Mouse (Mus musculus): ENCODE data around the gene Scd4.

Scd4 gene

DNA sequence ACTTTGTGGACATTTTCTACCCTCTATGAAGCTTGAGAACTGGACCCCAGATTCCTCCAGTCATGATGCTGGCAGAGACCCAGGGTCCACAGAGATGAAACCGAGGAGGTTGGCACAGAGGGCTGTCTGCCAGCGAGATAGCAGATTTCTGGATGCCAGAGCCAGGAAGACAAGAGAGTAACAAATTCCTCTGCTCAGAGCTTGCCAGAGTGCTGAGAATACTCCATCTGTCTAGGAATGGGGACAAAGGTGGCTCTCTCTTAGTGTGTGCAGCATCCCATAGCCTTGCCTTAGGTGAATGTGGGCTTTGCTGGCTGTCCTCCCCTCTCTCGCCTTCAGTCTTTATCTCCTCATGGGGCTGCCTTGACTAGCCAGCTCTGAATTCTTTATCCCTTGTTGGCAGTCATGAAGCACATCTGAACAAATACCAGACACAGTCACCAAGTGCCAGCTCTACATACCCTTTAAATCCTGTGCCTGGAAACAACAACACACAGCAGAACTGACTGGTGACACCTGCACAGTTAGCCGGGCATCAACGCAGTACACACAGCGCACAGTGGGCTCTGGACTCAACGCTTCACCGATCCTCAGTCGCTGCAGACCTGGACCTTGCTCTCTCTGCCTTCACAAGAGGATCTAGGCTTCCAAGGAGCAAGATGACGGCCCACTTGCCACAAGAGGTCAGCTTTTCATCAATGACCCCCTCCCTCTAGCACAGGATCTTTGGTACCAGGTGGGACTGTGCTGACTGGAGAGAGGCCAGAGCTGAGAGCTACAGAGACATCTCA, at the start of gene Scd4:
Gene Scd4 (plus strand): TSS at position 260 of the 791 bp plus-strand sequence.
- DNase-seq (ENCODE audit: low spot score): no peak

DNA sequence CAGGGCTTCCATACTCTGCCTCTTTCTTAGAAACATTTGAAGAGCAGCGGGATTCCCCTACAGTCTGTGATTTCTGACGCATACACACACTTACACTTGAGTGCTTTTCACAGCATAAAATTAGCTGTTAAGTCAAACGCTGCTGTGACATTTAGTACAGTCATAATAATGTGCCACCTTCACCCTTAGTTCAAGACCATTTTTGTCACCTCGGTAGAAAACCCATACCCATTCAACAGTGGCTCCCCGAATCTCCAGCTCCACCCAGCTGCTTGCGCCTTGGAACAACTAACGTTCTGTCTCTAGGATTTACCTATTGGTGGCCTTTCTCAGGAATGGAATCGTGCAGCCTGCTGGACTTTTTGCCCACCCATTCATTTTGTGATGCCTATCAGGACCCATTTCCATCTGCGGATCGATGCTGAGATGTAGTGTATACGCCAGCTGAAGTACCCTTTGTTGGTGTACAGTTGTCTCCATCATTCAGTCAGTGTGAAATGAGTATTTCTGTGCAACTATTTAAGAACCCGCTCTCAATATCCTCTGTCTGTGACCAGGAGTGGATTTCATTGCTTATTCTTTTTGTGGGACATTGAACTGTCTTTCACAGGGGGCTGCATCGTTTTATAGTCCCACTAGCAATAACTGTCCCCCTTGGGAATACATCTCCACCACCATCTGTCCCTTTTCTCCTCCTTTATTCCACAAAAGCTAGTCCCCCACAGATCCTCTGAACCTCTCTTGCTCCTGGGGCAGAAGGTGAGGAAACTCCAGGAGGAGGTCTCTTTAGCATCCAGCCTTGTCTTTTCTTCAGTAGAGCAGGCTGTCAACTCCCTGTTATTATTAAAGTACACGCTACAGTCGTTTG, 49.5 kb upstream of the Scd4 start:
- DNase-seq (ENCODE audit: low spot score): no peak

DNA sequence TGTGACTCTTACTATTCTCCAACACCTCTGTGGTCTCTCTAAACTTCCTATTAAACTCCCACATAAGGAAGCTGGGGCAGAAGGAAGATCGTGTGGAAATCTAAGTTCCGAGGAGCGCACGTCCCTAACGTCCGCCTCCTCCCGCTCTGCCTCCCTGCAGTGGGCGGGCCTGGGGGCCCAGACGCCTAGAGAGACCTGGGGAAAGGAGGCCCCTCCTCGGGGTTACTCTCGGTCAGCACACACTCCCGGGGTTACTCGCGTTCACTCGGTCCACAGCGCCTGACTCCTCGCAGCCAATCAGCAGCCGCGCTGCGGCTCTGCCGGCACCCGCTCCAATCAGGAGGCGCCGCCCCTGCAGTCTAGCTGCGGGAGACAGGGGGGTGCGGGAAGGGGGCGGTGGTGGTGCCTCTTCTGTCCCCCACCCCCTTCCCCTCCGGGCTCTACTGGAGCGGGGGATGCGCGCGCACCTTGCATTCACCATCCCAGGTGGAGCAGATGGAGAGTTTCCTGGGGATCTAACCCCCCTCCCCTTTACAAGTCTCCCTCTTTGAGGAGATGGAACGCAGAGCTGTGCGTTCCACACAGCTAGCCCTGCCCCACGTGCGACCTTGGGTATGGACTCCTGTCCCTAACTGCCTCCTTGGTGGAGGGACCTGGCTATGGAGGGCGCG, 48.7 kb upstream of the Scd4 start:
- peak; percentile 94 for DNase-seq (ENCODE audit: low spot score)

DNA sequence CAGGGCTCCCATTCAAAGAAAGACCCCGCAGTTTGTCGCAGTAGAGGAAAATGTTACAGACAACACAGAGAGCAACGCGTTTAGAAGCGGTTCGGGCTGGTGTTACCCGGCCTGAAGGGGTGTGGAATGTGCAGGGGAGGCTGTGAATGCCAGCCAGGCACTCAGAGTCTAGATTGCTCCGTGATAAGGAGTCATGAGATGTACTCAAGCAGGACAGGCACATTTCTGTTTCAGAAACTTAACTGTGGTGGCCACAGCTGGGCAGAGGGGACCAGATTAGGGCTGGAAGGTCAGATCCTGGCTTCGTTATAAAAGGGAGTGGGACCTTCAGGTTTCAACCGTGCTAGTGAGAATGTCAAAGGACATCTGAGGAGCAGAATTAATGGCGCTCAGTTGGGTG, 48.2 kb upstream of the Scd4 start:
- peak; percentile 62 for DNase-seq (ENCODE audit: low spot score)

DNA sequence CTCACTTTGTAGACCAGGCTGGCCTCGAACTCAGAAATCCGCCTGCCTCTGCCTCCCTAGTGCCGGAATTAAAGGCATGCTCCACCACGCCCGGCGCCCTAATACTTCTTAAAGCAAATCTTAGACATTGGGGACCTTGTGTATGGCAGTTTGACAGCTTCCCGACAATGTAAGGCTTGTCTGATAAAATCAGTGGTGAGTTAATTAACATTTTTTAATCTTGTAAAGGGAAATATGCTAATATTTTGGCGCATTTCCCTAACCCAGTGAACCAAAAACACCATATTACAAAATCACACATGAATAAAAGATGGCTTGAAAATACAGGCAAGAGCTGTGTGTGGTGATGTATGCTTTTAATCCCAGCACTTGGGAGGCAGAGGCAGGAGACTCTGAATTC, 47.3 kb upstream of the Scd4 start:
- no peak for DNase-seq (ENCODE audit: low spot score)

DNA sequence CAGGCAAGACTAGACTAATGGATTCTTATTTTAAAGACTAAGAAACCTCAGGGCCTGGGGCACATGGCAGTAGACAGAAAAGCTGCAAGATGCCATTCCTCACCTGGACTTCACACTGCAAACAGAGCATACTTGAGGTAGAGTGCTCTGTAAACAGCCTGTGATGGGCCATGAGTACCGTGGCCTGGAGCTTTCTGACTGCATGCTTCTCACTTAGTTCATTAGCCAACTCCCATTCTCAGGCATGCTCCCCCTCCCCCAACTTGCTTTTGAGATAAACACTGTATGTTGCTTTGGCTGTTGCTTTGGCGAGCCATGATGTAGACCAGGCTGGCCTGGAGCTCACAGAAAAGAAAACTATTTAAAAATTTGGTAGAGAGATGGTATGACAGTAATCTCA, 46.8 kb upstream of the Scd4 start:
- DNase-seq (ENCODE audit: low spot score): no peak

DNA sequence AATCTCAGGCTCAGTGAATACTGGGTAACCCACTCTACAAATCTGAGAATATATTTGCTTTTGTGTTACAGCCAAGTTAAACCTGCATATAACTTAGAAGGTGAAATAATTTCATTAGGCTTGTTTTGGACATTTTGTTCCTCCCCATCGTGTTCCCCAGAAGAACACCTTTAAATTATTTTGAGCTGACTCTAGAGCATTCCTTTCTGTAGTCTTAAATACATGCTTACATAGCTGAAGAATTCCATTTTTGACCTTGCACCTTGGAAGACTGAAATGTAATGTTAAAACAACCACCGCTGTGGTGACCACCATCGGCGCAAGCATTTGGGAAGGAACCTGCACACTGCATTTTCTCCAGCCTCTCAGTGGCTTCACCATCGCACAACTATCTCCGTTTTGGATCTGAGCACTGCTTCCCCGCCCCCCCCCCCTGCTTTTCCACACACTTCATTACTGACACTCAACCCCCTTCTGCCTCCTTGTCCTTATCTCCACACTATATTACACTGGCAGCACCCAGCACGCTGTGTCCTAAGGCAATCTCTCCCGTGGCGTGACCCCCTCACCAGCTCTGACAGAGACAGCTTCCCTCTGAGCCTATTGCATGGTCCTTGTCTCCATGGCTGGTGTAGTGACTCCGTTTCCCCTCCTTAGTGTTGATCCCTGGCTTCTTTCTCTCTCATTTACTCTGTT, 45.3 kb upstream of the Scd4 start:
- no peak for DNase-seq (ENCODE audit: low spot score)

DNA sequence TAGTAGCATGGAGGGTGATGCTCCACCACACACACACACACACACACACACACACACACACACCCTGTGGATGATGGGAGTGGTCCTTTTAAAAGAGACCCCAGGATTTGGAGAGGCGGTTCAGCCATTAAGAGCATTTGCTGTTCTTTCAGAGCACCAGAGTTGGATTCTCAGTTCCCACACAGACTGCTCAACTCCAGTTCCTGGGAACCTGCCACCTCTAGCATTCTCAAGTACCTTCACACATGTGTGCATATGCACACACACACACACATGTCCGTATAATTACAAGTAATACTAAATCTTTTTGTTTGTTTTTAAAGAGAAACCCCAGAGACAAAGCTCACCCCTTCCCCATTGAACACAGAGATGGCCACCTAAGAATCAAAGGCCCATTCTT, 40.8 kb upstream of the Scd4 start:
- DNase-seq (ENCODE audit: low spot score): no peak

DNA sequence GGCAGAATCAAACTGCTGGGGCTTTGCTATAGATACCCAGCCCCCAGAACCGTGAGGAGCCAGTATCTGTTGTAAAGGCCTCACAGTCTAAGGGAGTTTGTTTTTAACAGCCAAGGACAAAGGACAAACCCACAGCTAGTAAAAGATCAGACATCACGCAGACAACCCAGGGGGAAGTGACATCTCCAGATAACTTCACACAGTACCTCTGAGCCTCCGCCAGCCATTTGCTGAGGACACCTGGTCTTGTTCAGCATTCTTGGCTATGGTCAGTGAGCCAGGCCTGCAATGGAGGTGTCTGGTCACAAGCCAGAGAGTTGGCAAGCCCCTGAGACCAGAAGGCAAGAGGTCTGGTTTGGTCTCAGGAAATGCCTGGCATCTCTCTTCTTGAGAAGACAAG, 40.4 kb upstream of the Scd4 start:
- no peak for DNase-seq (ENCODE audit: low spot score)

DNA sequence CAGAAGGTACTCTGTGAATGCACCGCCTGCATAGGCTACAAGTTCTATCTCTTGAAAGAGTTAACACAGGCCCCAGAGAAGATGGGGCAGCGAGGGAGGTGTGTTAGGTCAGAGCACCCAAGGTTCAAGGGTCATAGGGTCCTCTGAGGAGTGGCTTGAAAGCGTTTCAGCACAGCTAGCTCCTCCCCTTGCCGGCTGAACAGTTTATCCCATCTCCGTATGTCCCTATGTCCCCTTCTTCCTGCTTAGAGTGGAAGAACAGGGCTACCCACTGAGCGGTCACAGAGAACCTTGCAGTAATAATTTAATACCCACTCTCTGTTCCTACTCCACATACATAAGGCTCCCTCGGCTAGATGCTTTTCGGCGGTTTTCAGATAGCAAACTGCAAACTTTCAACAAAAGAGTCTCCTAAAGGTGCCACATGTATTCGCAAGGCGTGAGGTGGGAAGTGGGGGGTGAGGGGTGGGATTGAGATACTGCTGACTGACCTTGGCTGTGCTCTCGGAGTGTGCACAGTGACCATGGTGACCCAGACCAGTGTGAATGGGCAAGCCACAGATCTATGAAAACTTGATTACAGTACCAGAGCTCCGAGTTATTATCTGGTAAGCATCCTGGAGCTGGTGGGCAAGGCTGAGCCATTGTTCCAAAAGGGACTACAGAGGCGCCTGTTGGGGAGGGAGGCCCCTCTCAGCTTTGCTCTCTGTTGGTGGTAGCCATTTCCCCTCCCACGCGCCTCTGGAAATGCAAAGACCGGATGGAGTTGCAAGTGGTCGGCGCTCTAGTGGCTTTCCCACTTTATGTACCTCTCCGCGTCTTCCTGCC, 39.7 kb upstream of the Scd4 start, which contains the start of gene Scd2:
Gene Scd2 (plus strand): TSS at position 734 of the 828 bp plus-strand sequence.
- no peak for DNase-seq (ENCODE audit: low spot score)

DNA sequence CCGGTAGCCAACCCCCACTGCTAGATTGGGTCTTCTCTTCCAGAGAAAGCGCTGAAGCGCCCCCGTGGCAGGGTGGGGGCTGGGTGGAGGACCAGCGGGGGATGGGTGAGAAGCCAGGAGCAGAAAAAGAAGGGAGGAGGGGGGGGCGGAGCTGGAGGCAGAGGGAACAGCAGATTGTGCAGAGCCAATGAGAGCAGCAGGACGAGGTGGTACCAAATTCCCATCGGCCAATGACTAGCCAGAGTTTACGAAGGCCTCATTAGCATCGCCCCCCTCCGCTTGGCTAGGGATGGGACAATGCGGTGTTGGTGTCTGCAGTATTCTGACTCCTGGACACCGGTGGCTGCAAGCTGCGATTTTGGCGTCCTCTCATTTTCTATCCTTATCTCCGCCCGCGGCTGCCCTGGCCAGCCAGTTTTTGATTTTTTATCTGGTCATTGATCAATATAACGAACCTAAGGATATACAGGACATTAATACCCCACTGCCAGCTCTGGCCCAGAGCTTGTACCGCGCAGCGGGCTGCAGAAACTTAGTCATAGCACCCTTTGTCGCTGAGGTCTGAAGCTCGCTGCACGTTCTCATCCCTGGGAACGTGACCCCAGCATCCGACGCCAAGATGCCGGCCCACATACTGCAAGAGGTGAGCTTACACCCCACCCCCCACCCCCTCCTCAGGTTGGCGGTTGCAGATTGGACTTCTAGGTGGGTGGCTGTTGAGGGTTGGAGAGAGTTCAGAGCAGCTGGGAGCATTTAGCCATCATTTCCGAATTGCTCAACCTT, 38.9 kb upstream of the Scd4 start:
- DNase-seq (ENCODE audit: low spot score): peak; percentile 92

DNA sequence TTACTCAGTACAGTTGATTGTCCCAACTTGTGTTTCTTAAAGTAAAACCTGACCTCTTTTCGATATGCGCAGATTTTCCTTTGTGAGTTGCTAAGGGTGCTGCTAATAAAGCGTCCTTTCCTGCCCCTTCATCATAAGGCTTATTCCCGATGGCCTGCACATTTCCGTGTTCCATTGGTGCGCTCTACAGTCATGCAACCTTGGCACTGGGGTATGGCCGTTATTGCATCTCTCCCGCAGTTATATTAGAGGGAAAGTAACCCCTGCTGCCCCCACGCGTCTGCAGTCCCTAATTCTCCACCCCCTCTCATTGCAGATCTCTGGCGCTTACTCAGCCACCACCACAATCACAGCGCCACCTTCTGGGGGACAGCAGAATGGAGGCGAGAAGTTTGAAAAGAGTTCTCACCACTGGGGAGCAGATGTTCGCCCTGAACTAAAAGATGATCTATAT, 38.3 kb upstream of the Scd4 start:
- DNase-seq (ENCODE audit: low spot score): peak; percentile 92

DNA sequence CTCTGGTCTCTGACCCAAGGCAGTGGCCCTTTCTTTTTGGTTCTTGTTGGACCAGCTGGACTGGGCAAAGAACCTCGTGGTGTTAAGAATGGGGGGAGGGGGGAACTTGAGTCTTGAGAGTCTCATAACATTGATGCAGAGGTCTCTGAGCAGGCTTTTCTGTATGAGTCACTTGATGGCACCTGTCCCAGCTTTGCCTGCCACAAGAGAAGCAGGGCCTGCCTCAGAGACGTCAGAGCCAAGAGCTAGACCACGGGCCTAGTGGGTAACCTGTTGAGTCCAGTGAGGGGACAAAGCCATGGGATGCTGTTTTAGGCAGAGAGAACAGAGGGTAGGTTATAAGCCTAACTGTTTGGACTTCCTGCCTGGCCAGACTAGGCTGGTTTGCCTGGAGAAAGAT, 37.6 kb upstream of the Scd4 start:
- peak; percentile 68 for DNase-seq (ENCODE audit: low spot score)

DNA sequence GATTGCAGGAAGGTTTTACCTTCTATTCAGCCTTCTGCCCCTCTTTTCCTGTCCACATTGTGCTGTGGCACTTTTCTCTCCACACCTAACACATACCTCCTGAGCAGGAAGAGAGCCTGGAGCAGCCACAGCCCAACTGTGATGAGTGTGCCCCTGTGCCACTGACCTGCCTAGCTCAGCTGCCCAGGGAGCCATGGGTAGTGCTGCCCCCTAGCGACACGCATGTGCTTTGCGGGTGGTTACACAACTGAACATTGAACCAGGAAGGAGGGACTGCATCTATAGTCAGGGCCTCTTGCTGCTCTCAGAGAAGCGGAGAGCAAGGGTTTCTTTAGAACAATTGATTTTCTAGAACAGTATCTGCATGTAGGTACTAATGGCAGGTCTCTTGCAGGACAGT, 37.2 kb upstream of the Scd4 start:
- DNase-seq (ENCODE audit: low spot score): peak; percentile 91

DNA sequence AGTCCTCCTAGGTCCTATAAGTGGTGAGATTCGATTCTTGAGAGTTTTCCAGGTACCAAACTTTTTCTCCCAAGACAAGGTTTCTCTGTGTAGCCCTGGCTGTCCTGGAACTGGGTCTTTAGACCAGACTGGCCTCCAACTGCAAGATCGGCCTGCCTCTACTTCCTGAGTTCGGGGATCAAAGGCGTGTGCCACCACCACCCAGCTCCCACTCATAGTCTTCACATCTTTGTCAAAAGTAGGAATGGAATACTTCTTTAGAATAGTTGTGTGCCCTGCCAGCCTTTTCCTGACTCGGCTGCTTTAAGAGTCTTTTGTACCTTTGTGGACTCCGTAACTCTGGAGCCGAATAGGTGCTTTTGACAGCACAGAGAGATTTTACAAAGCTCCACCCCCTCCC, 36.7 kb upstream of the Scd4 start:
- DNase-seq (ENCODE audit: low spot score): no peak

DNA sequence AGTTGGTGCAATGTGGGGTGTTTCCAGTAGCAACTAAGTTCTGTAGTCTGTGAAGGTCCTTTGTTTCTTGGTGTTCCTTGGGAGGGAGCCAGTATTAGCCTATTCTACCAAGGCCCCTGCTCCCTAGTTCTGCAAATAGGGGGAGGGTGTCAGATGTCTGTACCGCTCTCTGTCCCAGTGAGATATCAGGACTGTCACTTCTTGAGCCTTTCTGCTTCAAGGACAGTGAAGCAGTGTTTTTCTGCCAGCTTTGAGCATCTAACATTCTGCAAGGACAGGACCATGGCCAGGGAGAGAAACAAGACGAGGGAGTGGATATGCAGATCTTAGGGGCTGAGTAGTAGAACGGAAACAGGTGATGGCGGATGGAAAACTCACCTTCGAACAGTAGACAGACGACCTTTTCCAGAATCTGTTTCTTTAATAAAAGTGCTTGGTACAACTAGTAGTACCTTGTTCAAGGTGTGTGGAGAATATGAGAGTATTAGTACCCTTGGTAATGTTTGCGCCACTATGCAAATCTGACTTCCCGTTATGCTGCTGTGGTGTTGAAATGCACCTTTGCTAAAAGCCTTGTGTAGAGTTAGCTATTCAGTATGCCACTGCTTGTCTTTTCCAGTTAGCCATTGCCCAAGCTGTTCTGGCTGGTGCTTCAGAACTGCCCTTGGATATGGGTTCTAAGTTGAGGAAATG, 35.7 kb upstream of the Scd4 start:
- DNase-seq (ENCODE audit: low spot score): no peak

DNA sequence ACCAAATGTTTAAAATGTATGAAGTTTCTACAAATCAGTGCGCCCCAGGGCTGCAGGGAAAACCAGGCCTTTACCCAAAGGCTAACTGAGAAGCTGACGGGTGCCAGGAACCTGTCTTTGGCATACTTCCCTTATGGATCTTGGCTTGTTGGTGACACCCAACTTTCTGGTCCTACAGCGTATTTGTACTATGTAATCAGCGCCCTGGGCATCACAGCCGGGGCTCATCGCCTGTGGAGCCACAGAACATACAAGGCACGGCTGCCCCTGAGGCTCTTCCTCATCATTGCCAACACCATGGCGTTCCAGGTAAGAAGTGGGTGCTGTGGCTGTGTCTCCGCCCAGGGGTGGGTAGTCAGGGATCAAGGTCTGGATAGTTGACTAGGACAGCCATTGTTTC, 35.0 kb upstream of the Scd4 start:
- DNase-seq (ENCODE audit: low spot score): no peak

DNA sequence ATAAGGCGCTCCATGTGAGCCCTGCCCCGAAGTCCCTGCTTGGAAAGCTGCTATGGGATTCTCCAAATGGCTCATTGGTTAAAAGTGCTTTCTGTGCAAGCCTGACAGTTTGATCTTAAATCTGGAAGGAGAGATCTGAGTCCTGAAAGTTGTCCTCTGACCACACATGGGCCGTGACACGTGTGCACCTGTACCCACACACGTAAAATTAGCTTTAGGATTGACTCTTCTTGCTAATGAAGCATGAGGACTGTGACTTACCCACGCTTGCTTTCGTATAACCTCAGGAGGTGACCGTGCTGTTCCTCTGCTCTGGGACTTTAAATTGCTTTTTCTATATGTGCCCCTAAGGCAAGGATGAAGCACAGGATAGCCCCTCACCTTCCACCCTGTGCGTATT, 33.8 kb upstream of the Scd4 start:
- no peak for DNase-seq (ENCODE audit: low spot score)

DNA sequence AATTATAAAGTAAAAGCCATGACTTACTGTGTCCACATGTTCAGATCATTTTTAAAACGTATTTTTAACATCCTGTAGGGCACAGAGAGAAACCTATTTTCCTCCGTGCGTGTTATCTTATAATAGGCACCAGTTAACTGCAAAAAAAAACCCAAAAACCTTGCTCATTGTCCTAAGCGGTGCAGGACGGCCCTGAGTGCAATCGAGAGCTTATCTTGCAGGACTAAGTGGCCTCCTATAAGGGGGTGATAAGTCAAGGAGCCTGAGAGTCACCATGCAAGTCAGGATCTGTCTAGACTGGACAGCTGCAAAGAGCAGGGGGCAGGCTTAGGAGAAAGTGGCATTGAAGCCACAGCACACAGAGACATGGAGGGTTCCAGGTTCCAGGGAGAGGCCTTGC, 33.0 kb upstream of the Scd4 start:
- no peak for DNase-seq (ENCODE audit: low spot score)

DNA sequence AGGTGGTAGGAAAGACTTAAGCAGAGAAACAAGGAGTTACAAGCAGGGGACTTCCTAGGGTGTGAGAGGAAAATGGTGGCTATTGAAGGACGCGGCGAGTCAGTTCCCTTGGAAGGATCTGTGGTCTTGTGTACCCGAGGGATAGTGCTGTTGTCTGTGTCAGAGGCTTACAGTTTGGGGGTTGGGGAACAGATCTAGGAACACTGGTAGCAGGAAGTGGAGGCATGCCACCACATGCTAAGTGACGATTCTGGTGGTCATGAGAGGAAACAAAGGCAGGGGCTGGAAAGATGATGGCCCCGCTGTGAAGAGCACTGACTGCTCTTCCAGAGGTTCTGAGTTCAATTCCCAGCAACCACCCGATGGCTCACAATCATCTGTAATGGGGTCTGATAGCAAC, 32.4 kb upstream of the Scd4 start:
- DNase-seq (ENCODE audit: low spot score): no peak
